Mouse (Mus musculus) lung, adult 2 months (tissue): Measurements from ENCODE around the gene Qrich2.

Source experiments
- CTCF ChIP-seq: fragments of 200-500 bp; IDR thresholded peaks from 2 replicates; pipeline ENCODE4 v1.5.1; 2011; ENCODE audit warnings: mild to moderate bottlenecking, low read length, control low read depth; ENCODE audit not compliant: insufficient read depth
- POLR2A ChIP-seq: fragments of 200-500 bp; IDR thresholded peaks from 2 replicates; pipeline ENCODE4 v1.6.1; 2011; ENCODE audit warnings: low read depth, mild to moderate bottlenecking, control low read depth, low read length, borderline replicate concordance; ENCODE audit errors: extremely low read depth

DNA sequence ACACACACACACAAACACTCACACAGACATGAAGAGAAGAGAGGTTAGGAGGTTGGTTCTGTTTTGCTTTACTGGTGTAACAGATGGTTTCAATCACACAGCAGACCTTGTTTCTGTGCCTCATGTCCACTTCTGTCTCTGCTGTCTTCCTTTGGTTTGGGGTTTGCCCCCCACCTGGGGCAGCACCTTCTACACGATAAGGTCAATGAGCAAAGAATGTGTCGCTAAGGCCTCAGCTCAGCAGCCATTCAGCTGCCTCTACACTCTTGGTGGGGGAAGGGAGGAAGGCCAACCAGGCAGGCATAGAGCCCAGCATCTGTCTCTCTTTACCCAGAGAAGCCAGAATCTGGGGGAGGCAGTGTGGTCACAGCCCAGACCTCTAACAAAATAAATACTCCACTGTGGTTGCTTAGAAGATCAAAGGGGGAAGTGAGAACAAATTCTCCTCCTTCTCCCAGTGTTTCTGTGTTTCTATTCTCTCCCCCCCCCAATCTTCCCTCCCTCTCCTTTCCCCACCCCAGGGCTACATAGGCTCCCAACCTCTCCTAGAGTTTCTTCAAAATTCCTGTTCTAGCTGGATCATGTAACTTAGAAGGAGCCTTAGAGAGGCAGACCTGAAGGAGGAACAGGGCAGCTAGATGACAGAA is 47.7 kb downstream of the Qrich2 start:
- no peak for TF ChIP-seq CTCF
- no peak for TF ChIP-seq POLR2A
